Mouse (Mus musculus): Measurements from ENCODE around the gene Stag3. TPM values are rescaled to one million over a fixed set of nuclear protein-coding genes. Genes with fewer than 3 reads are reported as not detected.

Stag3 gene
- 4.4 and 4.6 TPM in 2 replicates for polyA plus RNA-seq (2015; fragmentation: Nextera tagmentation; extraction: Ambion mirVana)

- peak within 1 kb of the TSS; percentile 83 for H3K4me3 ChIP-seq
- H3K9ac ChIP-seq (replicated peaks), result peak within 1 kb of the TSS; percentile 95
- under 1% methylated on average over 56 of the region's 56 CpGs for WGBS
- peaks cover 48% of the 10 kb centered on the region for H3K4me1 ChIP-seq
- H3K27ac ChIP-seq (replicated peaks), result peak within 1 kb of the TSS; percentile 87
- H3K4me2 ChIP-seq (replicated peaks), result peak within 1 kb of the TSS; percentile 77
- peaks cover 9% of the 10 kb centered on the region for H3K36me3 ChIP-seq
- no peaks in the 10 kb centered on the region for H3K27me3 ChIP-seq
- H3K9me3 ChIP-seq, result peaks cover 5% of the 10 kb centered on the region; the same call in 1 of the 2 replicates
- peak; percentile 98 for ATAC-seq (replicated peaks)
These were observed at the start of gene Stag3, which contains the start of the genes Gm43720 and Gpc2 for GRCm38 (mm10) chr5:138279585-138280424. Gene Stag3, plus strand, starts transcription at chr5:138280240. Gene Gm43720, minus strand, starts transcription at chr5:138279958. Gene Gpc2, minus strand, starts transcription at chr5:138280005.

DNA sequence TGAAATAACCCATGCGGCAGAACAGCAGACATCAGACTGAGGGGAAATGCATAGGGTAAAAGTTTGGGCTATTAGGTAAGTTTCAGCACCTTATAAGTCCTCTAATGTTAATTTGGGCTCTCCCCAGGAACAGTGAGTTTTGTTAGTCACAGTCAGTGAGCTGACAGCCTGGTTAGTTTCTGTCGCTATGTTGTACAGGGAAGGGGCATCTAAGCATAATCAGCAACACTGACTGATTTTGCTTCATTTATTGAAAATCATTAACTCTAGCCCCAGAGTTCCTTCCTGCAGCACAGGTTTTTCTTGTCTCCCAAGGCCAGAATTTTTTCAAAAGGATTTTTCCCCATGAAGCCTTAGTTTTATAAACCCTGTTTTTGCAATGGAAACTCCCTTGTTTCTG is 46.3 kb upstream of the Stag3 start:
- Histone ChIP-seq H3K9ac (replicated peaks) (no peak overlapping the region), H3K4me2 (replicated peaks) (no peak overlapping the region), H3K27me3 (no peaks in the 10 kb centered on the region), H3K4me1 (no peaks in the 10 kb centered on the region), H3K4me3 (no peak overlapping the region), H3K36me3 (no peaks in the 10 kb centered on the region), H3K9me3 (no peaks in the 10 kb centered on the region), H3K27ac (replicated peaks) (no peak overlapping the region)
- ATAC-seq (replicated peaks), result no peak
- WGBS, result 91% methylated on average over 2 of the region's 2 CpGs

- Histone ChIP-seq H3K27me3 (no peaks in the 10 kb centered on the region), H3K9me3 (no peaks in the 10 kb centered on the region), H3K4me3 (no peak overlapping the region), H3K9ac (replicated peaks) (no peak overlapping the region), H3K4me1 (no peaks in the 10 kb centered on the region), H3K4me2 (replicated peaks) (no peak overlapping the region), H3K27ac (replicated peaks) (no peak overlapping the region), H3K36me3 (no peaks in the 10 kb centered on the region)
- no peak for ATAC-seq (replicated peaks)
These were observed 45.8 kb upstream of the Stag3 start for GRCm38 (mm10) chr5:138234224-138234623.

GRCm38 (mm10) chr5:138241511-138241910 is 38.5 kb upstream of the Stag3 start:
- 47% methylated on average over 2 of the region's 2 CpGs for WGBS
- H3K4me3 ChIP-seq, result no peak overlapping the region
- ATAC-seq (replicated peaks), result no peak
- no peak overlapping the region for H3K9ac ChIP-seq (replicated peaks)
- H3K4me1 ChIP-seq, result no peaks in the 10 kb centered on the region
- no peaks in the 10 kb centered on the region for H3K9me3 ChIP-seq
- no peak overlapping the region for H3K27ac ChIP-seq (replicated peaks)
- H3K27me3 ChIP-seq, result no peaks in the 10 kb centered on the region
- H3K36me3 ChIP-seq, result no peaks in the 10 kb centered on the region
- H3K4me2 ChIP-seq (replicated peaks), result no peak overlapping the region

DNA sequence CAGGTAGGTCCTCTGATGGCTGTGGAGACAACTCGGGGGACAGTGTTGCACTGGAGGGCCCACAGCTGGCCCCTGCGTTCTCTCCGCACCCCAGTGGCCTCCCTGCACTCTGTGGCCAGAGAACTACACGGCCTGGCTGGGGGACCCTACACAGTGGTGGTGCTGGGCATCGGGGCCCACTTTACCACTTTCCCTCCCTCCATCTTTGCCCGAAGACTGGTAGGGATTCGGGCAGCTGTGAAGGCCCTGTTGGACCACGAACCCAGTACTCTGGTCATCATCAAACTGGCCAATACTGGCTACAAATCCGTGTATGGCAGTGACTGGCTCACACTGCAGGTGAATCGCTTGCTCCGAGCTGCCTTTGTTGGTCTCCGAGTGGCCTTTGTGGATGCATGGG is 28.9 kb upstream of the Stag3 start:
- H3K36me3 ChIP-seq, result no peaks in the 10 kb centered on the region
- no peak overlapping the region for H3K9ac ChIP-seq (replicated peaks)
- H3K9me3 ChIP-seq, result no peaks in the 10 kb centered on the region
- no peak overlapping the region for H3K27ac ChIP-seq (replicated peaks)
- H3K4me2 ChIP-seq (replicated peaks), result no peak overlapping the region
- no peak for ATAC-seq (replicated peaks)
- H3K27me3 ChIP-seq, result no peaks in the 10 kb centered on the region
- H3K4me1 ChIP-seq, result peaks cover 8% of the 10 kb centered on the region
- H3K4me3 ChIP-seq, result no peak overlapping the region
- 82% methylated on average over 12 of the region's 12 CpGs for WGBS

DNA sequence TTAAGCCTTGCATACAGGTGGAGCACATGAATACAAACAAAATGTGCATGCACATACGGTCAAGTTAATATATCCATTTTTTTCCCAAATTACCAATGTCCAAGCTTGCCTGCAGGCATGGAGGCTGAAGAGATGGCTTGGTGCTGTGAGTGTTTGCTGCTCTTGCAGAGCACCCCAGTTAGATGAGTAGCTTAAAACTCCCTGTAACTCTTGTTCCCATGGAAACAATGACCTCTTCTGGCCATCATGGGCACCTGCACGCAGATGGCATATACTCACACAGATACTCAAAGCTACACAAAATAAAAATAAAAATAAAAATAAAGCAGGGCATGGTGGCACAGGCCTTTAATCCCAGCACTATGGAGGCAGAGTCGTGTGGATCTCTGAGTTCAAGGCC is 27.0 kb upstream of the Stag3 start:
- Histone ChIP-seq H3K4me2 (replicated peaks) (no peak overlapping the region), H3K4me1 (peaks cover 12% of the 10 kb centered on the region), H3K27me3 (no peaks in the 10 kb centered on the region), H3K9me3 (no peaks in the 10 kb centered on the region), H3K36me3 (no peaks in the 10 kb centered on the region), H3K27ac (replicated peaks) (no peak overlapping the region), H3K9ac (replicated peaks) (no peak overlapping the region), H3K4me3 (no peak overlapping the region)
- no peak for ATAC-seq (replicated peaks)
- 96% methylated on average over 3 of the region's 3 CpGs for WGBS

DNA sequence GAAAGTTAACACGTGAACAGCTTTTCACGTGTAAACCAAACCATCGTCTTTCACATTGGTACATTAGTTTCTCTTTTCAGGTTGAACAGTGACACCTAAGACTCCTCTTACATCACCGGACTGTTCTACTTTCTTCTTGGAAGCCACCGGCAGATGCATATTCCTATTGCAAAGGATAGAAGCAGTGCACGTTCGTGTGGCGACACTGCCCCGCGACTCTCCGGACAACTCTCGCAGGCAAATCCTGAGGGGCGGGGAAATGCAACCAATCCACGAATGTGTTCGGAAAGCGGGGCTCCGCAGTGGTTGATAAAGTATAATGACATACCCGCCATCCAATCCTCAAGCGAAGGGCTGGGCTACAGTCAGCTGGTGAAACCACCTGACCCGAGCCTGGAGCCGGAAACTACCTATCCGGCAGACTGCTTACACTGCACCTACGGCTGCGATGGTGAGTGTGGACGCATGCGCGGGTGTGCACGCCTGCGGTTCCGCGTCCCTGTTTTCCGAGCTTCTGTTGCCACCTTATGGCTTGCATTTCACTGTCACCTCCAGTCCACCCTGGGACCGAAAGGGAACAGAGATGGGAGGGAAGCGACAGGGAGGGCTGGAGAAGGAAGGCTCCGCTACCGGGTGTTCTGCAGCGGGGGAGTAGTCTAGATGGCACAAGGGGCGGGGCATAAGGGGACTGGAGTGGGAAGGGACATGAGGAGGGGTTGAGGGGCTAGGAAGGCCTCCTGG is 24.5 kb upstream of the Stag3 start, which contains the start of gene Lamtor4:
Lamtor4 (plus strand) TSS at position 130 of the 741 bp plus-strand sequence.
- H3K27me3 ChIP-seq, result no peaks in the 10 kb centered on the region
- peak within 1 kb of the TSS; percentile 83 for H3K4me2 ChIP-seq (replicated peaks)
- H3K4me1 ChIP-seq, result peaks cover 12% of the 10 kb centered on the region
- peak within 1 kb of the TSS; percentile 68 for H3K9ac ChIP-seq (replicated peaks)
- H3K9me3 ChIP-seq, result no peaks in the 10 kb centered on the region
- WGBS, result under 1% methylated on average over 38 of the region's 38 CpGs
- ATAC-seq (replicated peaks), result peak; percentile 100
- peaks cover 15% of the 10 kb centered on the region for H3K36me3 ChIP-seq
- peak within 1 kb of the TSS; percentile 87 for H3K27ac ChIP-seq (replicated peaks)
- peak within 1 kb of the TSS; percentile 60 for H3K4me3 ChIP-seq

DNA sequence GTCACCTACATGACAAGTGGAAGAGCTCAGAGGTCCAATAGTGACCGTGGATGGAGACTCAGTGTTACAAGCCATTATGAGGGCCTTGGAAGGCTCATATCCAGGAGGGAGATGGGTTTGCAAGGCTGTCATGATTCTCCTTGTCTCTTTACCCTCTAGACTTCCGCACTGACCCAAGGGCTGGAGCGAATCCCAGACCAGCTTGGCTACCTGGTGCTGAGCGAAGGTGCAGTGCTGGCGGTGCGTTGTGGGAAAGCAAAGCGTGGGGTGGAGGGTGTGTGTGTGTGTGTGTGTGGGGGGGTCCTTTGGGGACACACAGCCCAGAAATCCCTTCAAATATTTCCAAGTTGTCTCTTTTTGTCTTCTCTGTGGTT is 24.0 kb upstream of the Stag3 start:
- Histone ChIP-seq H3K4me3 (peak overlapping the region; percentile 60), H3K36me3 (peaks cover 20% of the 10 kb centered on the region), H3K27ac (replicated peaks) (peak overlapping the region; percentile 87), H3K9ac (replicated peaks) (peak overlapping the region; percentile 68), H3K9me3 (no peaks in the 10 kb centered on the region), H3K27me3 (no peaks in the 10 kb centered on the region), H3K4me1 (peaks cover 12% of the 10 kb centered on the region), H3K4me2 (replicated peaks) (peak overlapping the region; percentile 83)
- ATAC-seq (replicated peaks), result no peak
- WGBS, result 13% methylated on average over 7 of the region's 7 CpGs

GRCm38 (mm10) chr5:138256966-138257584 is 23.0 kb upstream of the Stag3 start:
- Histone ChIP-seq H3K4me3 (no peak overlapping the region), H3K4me2 (replicated peaks) (no peak overlapping the region), H3K27me3 (no peaks in the 10 kb centered on the region), H3K36me3 (peaks cover 29% of the 10 kb centered on the region), H3K9me3 (no peaks in the 10 kb centered on the region), H3K4me1 (peaks cover 18% of the 10 kb centered on the region), H3K9ac (replicated peaks) (no peak overlapping the region), H3K27ac (replicated peaks) (no peak overlapping the region)
- no peak for ATAC-seq (replicated peaks)
- 93% methylated on average over 10 of the region's 10 CpGs for WGBS

DNA sequence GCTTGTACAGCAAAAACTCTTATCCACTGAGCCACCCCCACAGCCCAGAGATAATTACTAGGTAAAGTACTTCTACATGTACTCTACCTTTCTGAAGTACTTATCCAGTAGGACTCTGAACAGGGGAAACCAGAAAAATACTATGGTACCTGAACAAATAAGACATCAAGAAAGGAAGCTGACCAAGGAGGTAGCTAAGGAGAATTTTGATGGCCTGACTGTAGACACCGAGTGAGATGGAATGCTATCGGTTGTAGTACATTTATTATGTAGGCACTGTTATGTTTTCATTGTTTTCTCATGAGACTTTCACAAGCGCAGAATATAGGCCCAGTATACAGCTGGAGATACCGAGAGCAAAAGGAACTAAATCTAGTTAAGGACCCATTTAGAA is 22.5 kb upstream of the Stag3 start:
- 93% methylated on average over 4 of the region's 4 CpGs for WGBS
- H3K36me3 ChIP-seq, result peaks cover 29% of the 10 kb centered on the region
- H3K4me3 ChIP-seq, result no peak overlapping the region

DNA sequence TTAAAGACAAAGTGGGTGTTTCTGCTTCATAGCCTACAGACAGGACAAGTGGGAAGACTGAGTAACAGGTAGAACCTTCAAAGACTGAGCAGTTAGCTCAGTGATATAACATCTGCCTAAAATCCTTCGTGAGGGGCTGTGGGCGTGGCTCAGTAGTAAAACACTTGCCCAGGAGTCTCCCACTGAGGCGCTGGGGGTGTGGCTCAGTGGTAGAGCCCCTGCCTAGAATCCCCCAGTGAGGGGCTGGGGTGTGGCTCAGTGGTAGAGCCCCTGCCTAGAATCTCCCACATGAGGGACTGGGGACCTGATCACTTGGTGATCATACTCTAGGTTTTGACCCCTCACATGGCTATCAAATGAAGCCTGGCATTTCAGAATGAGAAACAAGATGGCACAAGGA is 22.0 kb upstream of the Stag3 start:
- Histone ChIP-seq H3K4me2 (replicated peaks) (no peak overlapping the region), H3K4me1 (peaks cover 28% of the 10 kb centered on the region), H3K27me3 (no peaks in the 10 kb centered on the region), H3K36me3 (peaks cover 29% of the 10 kb centered on the region), H3K9ac (replicated peaks) (no peak overlapping the region), H3K9me3 (no peaks in the 10 kb centered on the region), H3K27ac (replicated peaks) (no peak overlapping the region), H3K4me3 (no peak overlapping the region)
- WGBS, result 82% methylated on average over 3 of the region's 3 CpGs
- no peak for ATAC-seq (replicated peaks)

More for the DNA sequence above, 22.5 kb upstream of the Stag3 start:
- ATAC-seq (replicated peaks), result no peak
- H3K4me2 ChIP-seq (replicated peaks), result no peak overlapping the region
- H3K9ac ChIP-seq (replicated peaks), result no peak overlapping the region
- H3K4me1 ChIP-seq, result peaks cover 23% of the 10 kb centered on the region
- H3K9me3 ChIP-seq, result no peaks in the 10 kb centered on the region
- no peaks in the 10 kb centered on the region for H3K27me3 ChIP-seq
- H3K27ac ChIP-seq (replicated peaks), result no peak overlapping the region

DNA sequence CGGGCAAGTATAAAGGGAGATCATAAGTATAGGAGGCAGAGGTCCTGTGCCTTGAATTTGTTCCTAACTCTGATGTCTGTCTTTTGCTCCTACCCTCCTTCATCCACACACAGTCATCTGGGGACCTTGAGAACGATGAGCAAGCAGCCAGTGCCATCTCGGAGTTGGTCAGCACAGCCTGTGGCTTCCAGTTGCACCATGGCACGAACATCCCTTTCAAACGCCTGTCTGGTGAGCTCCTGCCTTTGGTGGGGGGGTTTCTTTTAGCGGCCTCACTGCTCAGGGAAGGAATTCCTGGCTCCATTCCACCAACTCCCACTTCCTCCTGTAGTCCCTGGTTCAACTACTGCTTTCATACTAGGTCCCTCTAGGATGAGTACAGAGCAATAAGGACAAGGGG is 21.5 kb upstream of the Stag3 start:
- no peak overlapping the region for H3K9ac ChIP-seq (replicated peaks)
- peaks cover 30% of the 10 kb centered on the region for H3K4me1 ChIP-seq
- H3K36me3 ChIP-seq, result peaks cover 29% of the 10 kb centered on the region
- no peak overlapping the region for H3K4me3 ChIP-seq
- no peaks in the 10 kb centered on the region for H3K9me3 ChIP-seq
- no peak overlapping the region for H3K4me2 ChIP-seq (replicated peaks)
- ATAC-seq (replicated peaks), result no peak
- no peaks in the 10 kb centered on the region for H3K27me3 ChIP-seq
- 87% methylated on average over 6 of the region's 6 CpGs for WGBS
- H3K27ac ChIP-seq (replicated peaks), result no peak overlapping the region
